Mouse (Mus musculus): ENCODE data around the gene Rnf32.

The Rnf32 gene

DNA sequence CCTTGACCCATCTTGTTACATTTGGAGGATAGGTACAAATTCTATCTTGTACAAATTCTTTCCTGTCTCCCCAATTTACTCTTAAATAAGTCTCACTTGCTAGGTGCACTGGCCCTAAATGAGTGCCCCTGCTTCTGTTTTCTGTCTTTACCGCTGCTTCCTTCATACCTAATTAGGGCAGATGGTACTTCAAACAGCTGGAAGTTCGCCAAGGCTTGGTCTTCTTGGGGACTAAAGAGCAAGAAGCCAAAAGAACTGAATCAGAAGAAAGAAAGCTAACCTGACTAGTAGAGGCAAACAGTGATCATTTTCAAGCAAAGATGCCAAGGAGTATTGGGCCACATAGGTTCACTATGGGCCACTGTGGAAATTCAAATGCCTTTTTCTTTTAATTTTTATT, 77.6 kb downstream of the Rnf32 start:
- DNase-seq (ENCODE audit: low read depth, low spot score): no peak

DNA sequence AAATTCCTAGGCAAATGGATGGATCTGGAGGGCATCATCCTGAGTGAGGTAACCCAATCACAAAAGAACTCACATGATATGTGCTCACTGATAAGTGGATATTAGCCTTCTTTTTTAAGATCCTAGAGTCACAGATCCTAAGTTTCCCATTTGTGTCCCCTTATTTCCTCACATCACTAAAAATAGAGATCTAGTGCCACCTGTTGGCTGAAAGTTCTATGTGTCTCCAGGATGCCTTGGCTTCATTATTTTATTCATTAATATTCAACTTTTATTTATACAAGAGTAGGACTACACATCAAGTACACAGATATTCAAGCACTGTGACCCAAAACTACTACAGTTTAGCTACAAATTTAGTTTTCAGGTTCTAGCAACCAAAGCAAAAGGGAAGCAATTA, 79.0 kb downstream of the Rnf32 start:
- DNase-seq (ENCODE audit: low read depth, low spot score): no peak

All from retina, adult 2 months (tissue).